Comparison of ENCODE assay signal across 32 mouse cellular contexts in the genomic region with DNA sequence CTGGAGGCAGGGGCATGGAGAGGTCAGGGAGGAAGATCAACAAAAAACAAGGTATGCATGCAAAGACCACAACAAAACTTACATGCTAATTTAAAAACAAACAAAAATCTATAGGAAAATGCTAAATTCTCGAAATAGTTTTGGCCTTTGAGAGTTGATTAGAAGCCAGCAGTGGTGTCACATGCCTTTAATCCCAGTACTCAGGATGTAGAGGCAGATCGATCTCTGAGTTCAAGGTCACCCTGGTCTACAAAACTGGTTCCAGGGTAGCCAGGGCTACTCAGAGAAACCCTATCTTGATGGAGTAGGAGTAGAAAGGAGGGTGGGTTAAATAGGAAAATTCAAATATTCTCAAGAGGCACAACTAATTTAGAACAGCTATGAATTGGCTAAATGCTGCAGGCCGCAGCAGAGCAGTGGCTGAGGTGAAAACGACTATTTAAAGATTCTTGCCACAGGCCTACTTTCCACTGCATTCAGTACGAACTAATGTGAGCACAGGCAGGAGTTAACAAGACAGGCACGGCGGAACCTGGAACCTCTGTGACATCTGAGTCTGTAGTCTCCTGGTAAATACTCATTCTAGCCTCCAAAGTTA. TPM values are rescaled to one million over a fixed set of nuclear protein-coding genes. Genes with fewer than 3 reads are reported as not detected.
"Had no signal": no experiment of that assay in that cellular context is flagged by ENCODE, and none has a peak within 500 bp of the region (broad histone marks: within the 10 kb centered on the region; RNA-seq: fewer than 3 reads in every experiment).

No protein-coding gene starts in this region.

- H3K4me2 ChIP-seq: heart, embryonic 12.5 days; hindbrain, embryonic 12.5 days; hindbrain, embryonic 14.5 days; intestine, embryonic 15.5 days; limb, embryonic 12.5 days; liver, embryonic 11.5 days; liver, embryonic 13.5 days; liver, embryonic 15.5 days had no signal

- H3K27me3 ChIP-seq: heart, embryonic 12.5 days; hindbrain, embryonic 12.5 days; intestine, embryonic 15.5 days; limb, embryonic 12.5 days; liver, embryonic 13.5 days; liver, embryonic 15.5 days had no signal

- H3K9me3 ChIP-seq: hindbrain, embryonic 12.5 days; intestine, embryonic 15.5 days; limb, embryonic 10.5 days had no signal

- H3K27ac ChIP-seq: gastrocnemius, adult 2 months; heart, embryonic 10.5 days; hindbrain, embryonic 10.5 days; hindbrain, embryonic 12.5 days; hindbrain, embryonic 14.5 days; intestine, embryonic 15.5 days; layer of hippocampus, adult 2 months; left cerebral cortex, adult 2 months; limb, embryonic 10.5 days; limb, embryonic 12.5 days; liver, embryonic 13.5 days; liver, embryonic 15.5 days had no signal

- DNase-seq: gastrocnemius, adult 2 months; gastrocnemius, postnatal 10 days; gastrocnemius, postnatal 25 days; heart, adult 18-20 months; heart, postnatal 10 days; heart, postnatal 4 days; kidney, adult 18-20 months; kidney, adult 8-10 months; kidney, postnatal 10 days; kidney, postnatal 25 days; kidney, postnatal 4 days; liver, embryonic 13.5 days had no signal

- H3K4me1 ChIP-seq: heart, embryonic 10.5 days; hindbrain, embryonic 10.5 days; hindbrain, embryonic 12.5 days; intestine, embryonic 15.5 days; limb, embryonic 10.5 days; limb, embryonic 12.5 days; liver, embryonic 13.5 days; liver, embryonic 15.5 days had no signal

- H3K9ac ChIP-seq: heart, embryonic 12.5 days; hindbrain, embryonic 12.5 days; hindbrain, embryonic 14.5 days; intestine, embryonic 15.5 days; limb, embryonic 12.5 days; liver, embryonic 13.5 days; liver, embryonic 15.5 days had no signal

- ATAC-seq: hindbrain, embryonic 16.5 days; inflammation-experienced regulatory T-cells, adult 6 months; intestine, embryonic 15.5 days had no signal

- H3K4me3 ChIP-seq: gastrocnemius, adult 2 months; heart, embryonic 10.5 days; heart, embryonic 12.5 days; hindbrain, embryonic 10.5 days; hindbrain, embryonic 12.5 days; intestine, embryonic 15.5 days; layer of hippocampus, adult 2 months; left cerebral cortex, adult 2 months; limb, embryonic 10.5 days; limb, embryonic 12.5 days; liver, embryonic 13.5 days; liver, embryonic 15.5 days had no signal

RNA-seq across cellular contexts. Expression of gene Hgd, which starts 57.8 kb away (rescaled TPM):
- total RNA-seq: gastrocnemius, adult 2 months; gastrocnemius, postnatal 25 days; granulocyte monocyte progenitor cell, adult 5-6 weeks; heart, adult 18-20 months; heart, adult 8-10 months; heart, postnatal 25 days; layer of hippocampus, adult 2 months; layer of hippocampus, postnatal 25 days; left cerebral cortex, postnatal 14 days; left cerebral cortex, postnatal 36 days had no signal
- polyA plus RNA-seq: hindbrain, embryonic 10.5 days; hindbrain, embryonic 12.5 days; hindbrain, embryonic 16.5 days; inflammation-experienced regulatory T-cells, adult 6 months had no signal
